Mouse (Mus musculus): ENCODE results near the gene Atp6v1g3. TPM values are rescaled to one million over a fixed set of nuclear protein-coding genes. Genes with fewer than 3 reads are reported as not detected.

The Atp6v1g3 gene
- polyA plus RNA-seq, 1 experiment = not detected

- H3K27ac ChIP-seq (ENCODE audit: insufficient read depth, low read length) = peak overlapping the region; percentile 76
- TF ChIP-seq POLR2A (IDR thresholded peaks at IDR 0.05; ENCODE audit: low read depth, low read length) (no peak), CTCF (IDR thresholded peaks at IDR 0.05; ENCODE audit: borderline replicate concordance, insufficient read depth, low read length) (no peak)
- H3K4me1 ChIP-seq (ENCODE audit: control insufficient read depth, insufficient read depth, low read length) = peaks cover 2% of the 10 kb centered on the region; the same call in 1 of the 2 replicates
- no peak overlapping the region for H3K4me3 ChIP-seq (ENCODE audit: insufficient read depth, low read length)
Observed at GRCm38 (mm10) chr1:138334701-138335100, 61.2 kb downstream of the Atp6v1g3 start.

- Histone ChIP-seq H3K4me1 (ENCODE audit: control insufficient read depth, insufficient read depth, low read length) (peaks cover 5% of the 10 kb centered on the region), H3K27ac (ENCODE audit: insufficient read depth, low read length) (no peak overlapping the region), H3K4me3 (ENCODE audit: insufficient read depth, low read length) (no peak overlapping the region)
- TF ChIP-seq CTCF (IDR thresholded peaks at IDR 0.05; ENCODE audit: borderline replicate concordance, insufficient read depth, low read length) (no peak), POLR2A (IDR thresholded peaks at IDR 0.05; ENCODE audit: low read depth, low read length) (no peak)
Observed at GRCm38 (mm10) chr1:138337417-138337816, 63.9 kb downstream of the Atp6v1g3 start.

Other genes starting within 250 kb of the Atp6v1g3 start
- gene Ptprc, start 98.0 kb upstream of the Atp6v1g3 start, polyA plus RNA-seq (2011; ENCODE audit: insufficient read length, low read depth, missing spikeins) = 0.87 and 1.9 TPM in 2 replicates